Mouse (Mus musculus): ENCODE measurements around the gene Sdccag8. TPM values are rescaled to one million over a fixed set of nuclear protein-coding genes. Genes with fewer than 3 reads are reported as not detected.

The Sdccag8 gene
- polyA plus RNA-seq, 1 experiment from 2014 or later: 10.0 TPM

DNA sequence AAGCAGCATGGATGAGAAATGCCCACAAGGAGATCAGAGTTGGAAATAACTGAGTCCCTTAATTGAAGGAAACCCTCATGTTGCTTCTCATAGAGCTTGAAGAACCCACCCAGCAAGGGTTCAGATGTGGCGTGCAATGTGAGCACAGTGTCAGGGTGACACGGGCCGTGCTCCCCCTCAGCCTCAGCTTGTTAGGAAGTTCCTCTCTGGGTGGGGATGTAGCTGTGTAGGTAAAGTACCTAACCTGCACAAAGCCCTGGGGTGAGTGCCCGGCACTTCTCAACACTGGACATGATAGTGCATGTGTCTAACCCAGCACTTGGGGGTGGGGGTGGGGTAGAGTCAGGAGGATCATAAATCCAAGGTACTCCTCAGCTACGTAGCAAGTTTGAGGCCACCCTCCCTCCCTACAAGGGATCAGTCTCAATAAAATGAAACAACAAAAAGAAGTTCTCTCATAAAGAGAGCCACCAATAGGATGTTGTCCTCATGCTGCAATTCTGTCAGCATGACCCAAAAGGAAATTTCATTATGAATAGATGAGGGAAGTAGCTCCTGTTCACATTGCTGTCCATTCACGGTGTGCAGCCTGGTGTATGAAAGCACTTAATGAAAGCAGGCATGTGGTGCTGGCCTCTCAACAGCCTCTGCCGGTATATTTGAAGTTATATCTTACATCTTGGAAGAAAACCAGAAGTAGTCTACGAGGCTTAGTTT, 130.2 kb downstream of the Sdccag8 start:
- no peak overlapping the region for H3K4me2 ChIP-seq
- H3K4me3 ChIP-seq: no peak overlapping the region
- peaks cover 4% of the 10 kb centered on the region; the same call in 1 of the 2 replicates for H3K4me1 ChIP-seq (replicated peaks)
- 78% methylated on average over 8 of the region's 8 CpGs for WGBS
- H3K27me3 ChIP-seq (replicated peaks): no peaks in the 10 kb centered on the region
- H3K36me3 ChIP-seq: no peaks in the 10 kb centered on the region
- H3K27ac ChIP-seq (ENCODE audit: poor library complexity, severe bottlenecking): no peak overlapping the region
- no peak for ATAC-seq (ENCODE audit: insufficient number of reproducible peaks, low FRiP score)
- no peak overlapping the region for H3K9ac ChIP-seq
- H3K9me3 ChIP-seq (replicated peaks): no peaks in the 10 kb centered on the region

DNA sequence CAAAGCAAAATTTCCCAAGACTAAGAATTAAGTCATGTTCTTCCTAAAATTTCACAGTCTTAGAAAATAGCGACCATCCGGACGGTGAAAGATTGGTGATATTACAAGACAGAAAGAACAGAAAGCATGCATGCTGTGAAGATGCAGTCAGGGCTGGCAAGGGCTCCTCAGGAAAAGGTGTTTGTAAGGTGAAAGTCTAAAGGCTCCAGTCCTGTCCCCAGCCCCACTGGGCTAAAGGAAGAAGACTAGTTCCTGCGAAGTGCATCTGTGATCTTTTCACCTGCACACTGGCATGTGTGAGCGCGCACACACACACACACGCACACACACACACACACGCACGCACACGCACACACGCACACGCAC, 130.7 kb downstream of the Sdccag8 start:
- Histone ChIP-seq H3K9me3 (replicated peaks) (no peaks in the 10 kb centered on the region), H3K4me1 (replicated peaks) (peaks cover 4% of the 10 kb centered on the region; the same call in 1 of the 2 replicates), H3K27me3 (replicated peaks) (no peaks in the 10 kb centered on the region), H3K36me3 (no peaks in the 10 kb centered on the region), H3K9ac (no peak overlapping the region), H3K4me2 (no peak overlapping the region), H3K4me3 (no peak overlapping the region), H3K27ac (ENCODE audit: poor library complexity, severe bottlenecking) (no peak overlapping the region)
- WGBS: 77% methylated on average over 12 of the region's 12 CpGs
- no peak for ATAC-seq (ENCODE audit: insufficient number of reproducible peaks, low FRiP score)

DNA sequence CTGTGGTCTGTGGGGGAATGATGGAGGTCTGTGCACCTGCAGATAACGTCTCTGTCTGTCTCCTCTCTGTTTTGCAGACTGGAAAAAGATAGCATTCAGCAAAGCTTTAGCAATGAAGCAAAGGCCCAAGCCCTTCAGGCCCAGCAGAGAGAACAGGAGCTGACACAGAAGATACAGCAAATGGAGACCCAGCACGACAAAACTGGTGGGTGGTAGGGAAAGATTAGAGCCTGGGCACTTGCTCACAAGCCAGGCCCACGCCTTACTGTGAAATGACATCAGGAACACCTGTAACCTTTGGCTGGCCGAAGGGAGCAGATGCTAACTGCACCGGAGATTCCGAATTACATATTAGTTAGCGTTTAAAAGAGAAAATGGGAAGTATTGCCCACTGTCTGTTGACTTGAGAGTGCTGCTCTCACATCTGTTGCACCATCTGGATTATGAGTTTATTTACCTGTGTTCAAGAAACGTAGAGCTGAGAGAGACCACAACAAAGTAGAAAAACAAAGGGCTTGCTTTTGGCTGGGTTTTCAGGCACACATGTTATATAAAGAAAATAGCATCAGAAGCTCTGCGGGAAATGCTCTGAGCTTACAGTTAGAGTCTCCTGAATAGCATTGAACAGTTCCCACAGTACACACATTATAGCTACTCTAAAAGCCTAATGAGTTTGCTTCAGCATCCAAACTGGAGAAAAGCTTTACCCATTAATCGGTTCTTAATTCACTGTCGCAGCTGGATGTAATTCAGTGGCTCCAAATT, 131.8 kb downstream of the Sdccag8 start:
- H3K27ac ChIP-seq (ENCODE audit: poor library complexity, severe bottlenecking): no peak overlapping the region

DNA sequence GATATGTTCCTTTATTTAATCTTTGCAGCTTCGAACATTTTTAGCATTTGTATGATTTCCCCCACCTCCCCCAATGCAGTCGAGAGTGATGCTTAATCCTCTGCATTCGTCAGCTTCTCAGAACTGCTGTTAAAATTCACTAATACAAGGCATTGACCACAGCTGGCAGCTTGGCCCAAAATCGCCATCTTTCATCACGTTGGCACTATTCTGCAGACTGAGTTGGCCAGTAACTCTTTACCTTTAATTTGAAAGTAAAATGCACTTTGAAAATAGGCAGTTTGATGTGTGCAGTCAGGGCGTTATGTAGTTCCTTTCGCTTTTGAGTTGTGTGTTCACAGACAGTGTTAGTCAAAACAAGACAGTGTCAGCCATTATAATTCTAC, 132.3 kb downstream of the Sdccag8 start:
- Histone ChIP-seq H3K4me2 (no peak overlapping the region), H3K9me3 (replicated peaks) (no peaks in the 10 kb centered on the region), H3K4me3 (no peak overlapping the region), H3K36me3 (no peaks in the 10 kb centered on the region), H3K4me1 (replicated peaks) (peaks cover 4% of the 10 kb centered on the region; the same call in 1 of the 2 replicates), H3K27me3 (replicated peaks) (no peaks in the 10 kb centered on the region), H3K27ac (ENCODE audit: poor library complexity, severe bottlenecking) (no peak overlapping the region), H3K9ac (no peak overlapping the region)
- WGBS: 72% methylated on average over 7 of the region's 7 CpGs
- ATAC-seq (ENCODE audit: insufficient number of reproducible peaks, low FRiP score): no peak

More for the DNA sequence above, 131.8 kb downstream of the Sdccag8 start:
- peaks cover 4% of the 10 kb centered on the region; the same call in 1 of the 2 replicates for H3K4me1 ChIP-seq (replicated peaks)
- ATAC-seq (ENCODE audit: insufficient number of reproducible peaks, low FRiP score): no peak
- H3K9ac ChIP-seq: no peak overlapping the region
- WGBS: 77% methylated on average over 11 of the region's 11 CpGs
- no peak overlapping the region for H3K4me3 ChIP-seq
- H3K36me3 ChIP-seq: no peaks in the 10 kb centered on the region
- H3K27me3 ChIP-seq (replicated peaks): no peaks in the 10 kb centered on the region
- no peak overlapping the region for H3K4me2 ChIP-seq
- no peaks in the 10 kb centered on the region for H3K9me3 ChIP-seq (replicated peaks)

DNA sequence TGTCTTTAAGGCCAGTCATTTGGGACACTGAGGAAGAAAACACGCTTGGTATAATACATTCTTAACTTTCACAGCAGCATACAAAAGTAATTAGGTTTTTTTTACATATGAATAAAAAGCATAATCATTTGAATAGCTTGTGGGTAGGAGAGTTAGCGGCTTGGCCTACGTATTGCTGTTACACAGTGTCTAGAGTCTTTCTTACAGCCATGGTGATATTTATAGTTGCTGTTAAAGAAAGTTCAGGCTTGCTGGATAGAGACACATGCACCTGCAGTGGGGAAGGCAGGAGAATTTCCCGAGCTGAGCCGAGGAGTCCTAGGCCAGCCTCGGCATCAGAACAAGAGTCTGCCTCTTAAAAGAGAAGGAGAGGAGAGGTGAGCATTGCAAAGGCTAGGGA, 134.4 kb downstream of the Sdccag8 start:
- no peak overlapping the region for H3K27ac ChIP-seq (ENCODE audit: poor library complexity, severe bottlenecking)
- H3K9ac ChIP-seq: no peak overlapping the region
- H3K9me3 ChIP-seq (replicated peaks): no peaks in the 10 kb centered on the region
- WGBS: 56% methylated on average over 6 of the region's 6 CpGs
- H3K4me1 ChIP-seq (replicated peaks): no peaks in the 10 kb centered on the region
- no peak for ATAC-seq (ENCODE audit: insufficient number of reproducible peaks, low FRiP score)
- no peak overlapping the region for H3K4me3 ChIP-seq
- H3K36me3 ChIP-seq: no peaks in the 10 kb centered on the region
- no peak overlapping the region for H3K4me2 ChIP-seq
- H3K27me3 ChIP-seq (replicated peaks): no peaks in the 10 kb centered on the region

DNA sequence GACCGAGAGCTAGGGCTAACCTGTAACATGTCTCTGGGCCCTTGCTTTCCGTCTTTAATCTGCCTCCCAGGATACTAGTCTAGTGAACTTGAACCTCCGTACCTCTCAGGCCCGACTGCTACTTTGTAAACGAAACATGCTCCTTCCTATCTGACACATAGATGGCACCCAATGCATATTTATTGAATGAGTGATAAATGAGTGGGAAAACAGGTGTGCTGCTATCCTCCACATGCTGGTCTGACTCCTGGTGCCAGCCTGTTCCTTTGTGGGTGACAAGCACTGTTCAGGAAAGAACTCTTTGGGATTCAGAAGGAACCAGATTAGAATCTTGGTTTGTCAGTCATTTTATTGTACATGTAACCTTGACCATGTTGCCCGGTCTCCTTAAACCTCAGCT, 134.9 kb downstream of the Sdccag8 start:
- H3K27me3 ChIP-seq (replicated peaks): no peaks in the 10 kb centered on the region
- no peak overlapping the region for H3K27ac ChIP-seq (ENCODE audit: poor library complexity, severe bottlenecking)
- no peaks in the 10 kb centered on the region for H3K9me3 ChIP-seq (replicated peaks)
- H3K4me1 ChIP-seq (replicated peaks): no peaks in the 10 kb centered on the region
- no peak overlapping the region for H3K9ac ChIP-seq
- 82% methylated on average over 6 of the region's 6 CpGs for WGBS
- ATAC-seq (ENCODE audit: insufficient number of reproducible peaks, low FRiP score): no peak
- H3K4me3 ChIP-seq: no peak overlapping the region
- H3K4me2 ChIP-seq: no peak overlapping the region
- no peaks in the 10 kb centered on the region for H3K36me3 ChIP-seq

DNA sequence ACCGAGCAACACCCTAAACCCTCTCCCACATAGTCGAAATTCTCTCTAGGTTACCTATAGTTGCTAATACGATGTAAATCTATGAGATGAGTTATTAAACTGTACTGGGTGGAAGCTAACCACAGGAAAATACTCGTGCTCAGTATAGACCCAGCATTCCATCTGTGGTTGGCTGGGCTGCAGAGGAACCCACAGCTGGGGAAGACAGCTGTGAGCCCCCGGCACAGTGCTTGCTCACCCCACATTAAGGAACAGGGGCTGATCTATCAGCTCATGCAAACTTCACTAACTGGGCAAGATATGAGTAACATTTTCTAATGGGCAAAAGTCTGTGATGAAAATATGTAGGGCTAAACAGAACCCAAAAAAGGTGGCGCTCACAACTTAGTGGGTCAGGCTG, 135.6 kb downstream of the Sdccag8 start:
- Histone ChIP-seq H3K27me3 (replicated peaks) (no peaks in the 10 kb centered on the region), H3K4me2 (no peak overlapping the region), H3K27ac (ENCODE audit: poor library complexity, severe bottlenecking) (no peak overlapping the region), H3K4me3 (no peak overlapping the region), H3K9me3 (replicated peaks) (no peaks in the 10 kb centered on the region), H3K4me1 (replicated peaks) (no peaks in the 10 kb centered on the region), H3K9ac (no peak overlapping the region), H3K36me3 (no peaks in the 10 kb centered on the region)
- ATAC-seq (ENCODE audit: insufficient number of reproducible peaks, low FRiP score): no peak
- WGBS: 91% methylated on average over 6 of the region's 6 CpGs

DNA sequence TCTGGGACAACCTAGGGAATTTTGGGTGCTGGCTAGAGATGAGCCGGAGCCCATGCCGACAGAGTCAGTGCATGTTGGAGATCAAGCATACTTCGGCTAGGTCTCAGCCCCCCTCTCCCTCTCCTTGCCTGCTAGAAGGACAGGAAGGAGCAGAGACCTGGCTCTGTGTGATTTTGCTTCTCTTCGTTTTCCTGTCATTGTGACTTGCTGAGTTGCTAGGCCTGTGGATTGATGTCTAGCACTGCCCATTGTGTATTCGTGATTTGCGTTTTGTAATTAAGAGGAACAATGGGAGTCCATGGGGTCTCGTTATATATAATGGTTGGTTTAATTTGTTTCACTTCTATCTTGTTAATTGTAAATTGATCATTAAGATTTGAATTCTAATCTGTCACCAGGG, 137.4 kb downstream of the Sdccag8 start:
- H3K4me2 ChIP-seq: no peak overlapping the region
- no peaks in the 10 kb centered on the region for H3K27me3 ChIP-seq (replicated peaks)
- no peaks in the 10 kb centered on the region for H3K9me3 ChIP-seq (replicated peaks)
- no peak overlapping the region for H3K9ac ChIP-seq
- ATAC-seq (ENCODE audit: insufficient number of reproducible peaks, low FRiP score): no peak
- H3K36me3 ChIP-seq: peaks cover 4% of the 10 kb centered on the region; the same call in 1 of the 2 replicates
- WGBS: 54% methylated on average over 7 of the region's 7 CpGs
- H3K4me3 ChIP-seq: no peak overlapping the region
- H3K4me1 ChIP-seq (replicated peaks): no peaks in the 10 kb centered on the region
- H3K27ac ChIP-seq (ENCODE audit: poor library complexity, severe bottlenecking): no peak overlapping the region

DNA sequence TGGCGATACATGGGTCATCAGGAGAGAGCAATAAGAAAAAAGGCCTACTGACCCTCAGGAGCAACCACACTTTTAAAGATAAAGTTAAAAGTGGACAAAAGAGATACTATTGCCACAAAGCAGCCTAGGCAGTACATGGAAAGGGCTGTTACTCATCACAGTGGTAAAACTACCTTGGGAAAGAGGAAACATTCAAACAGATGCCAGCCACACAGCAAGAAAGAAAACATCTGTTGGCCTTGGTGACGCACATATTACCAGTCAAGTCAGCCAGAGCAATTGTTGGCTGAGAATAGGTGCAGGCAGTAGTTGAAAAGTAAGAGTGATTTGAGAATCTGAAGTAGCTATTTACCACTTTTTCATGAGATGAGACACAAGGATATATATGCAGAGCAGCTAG, 143.9 kb downstream of the Sdccag8 start:
- H3K4me1 ChIP-seq (replicated peaks): no peaks in the 10 kb centered on the region
- no peak overlapping the region for H3K9ac ChIP-seq
- peaks cover 4% of the 10 kb centered on the region; the same call in 1 of the 2 replicates for H3K36me3 ChIP-seq
- H3K4me3 ChIP-seq: no peak overlapping the region
- WGBS: 81% methylated on average over 2 of the region's 2 CpGs
- H3K9me3 ChIP-seq (replicated peaks): no peaks in the 10 kb centered on the region
- no peak overlapping the region for H3K4me2 ChIP-seq
- no peak overlapping the region for H3K27ac ChIP-seq (ENCODE audit: poor library complexity, severe bottlenecking)
- H3K27me3 ChIP-seq (replicated peaks): no peaks in the 10 kb centered on the region
- ATAC-seq (ENCODE audit: insufficient number of reproducible peaks, low FRiP score): no peak

DNA sequence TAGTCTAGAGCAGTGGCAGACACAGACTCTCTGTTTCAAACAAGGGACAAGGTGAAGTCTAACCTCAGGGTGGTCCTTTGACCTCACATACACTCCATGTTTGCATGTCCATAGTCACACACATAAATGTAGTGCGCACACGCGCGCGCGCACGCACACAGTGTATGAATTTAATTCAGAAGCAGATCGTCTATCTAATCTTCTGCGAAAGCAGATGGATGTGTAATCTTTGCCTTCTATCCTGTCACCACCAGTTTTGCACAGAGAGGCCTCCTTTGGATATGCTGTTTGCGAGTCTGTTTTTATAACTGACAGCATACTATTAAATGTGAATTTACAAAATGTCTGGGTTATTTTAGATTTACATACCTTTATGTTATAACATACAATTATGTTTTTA, 147.3 kb downstream of the Sdccag8 start:
- 90% methylated on average over 10 of the region's 10 CpGs for WGBS
- Histone ChIP-seq H3K9me3 (replicated peaks) (no peaks in the 10 kb centered on the region), H3K4me1 (replicated peaks) (0 out of 2 replicates have a peak, but pooled peaks cover under 1% of the 10 kb centered on the region), H3K4me3 (no peak overlapping the region), H3K4me2 (no peak overlapping the region), H3K36me3 (no peaks in the 10 kb centered on the region), H3K9ac (no peak overlapping the region), H3K27me3 (replicated peaks) (no peaks in the 10 kb centered on the region), H3K27ac (ENCODE audit: poor library complexity, severe bottlenecking) (no peak overlapping the region)
- ATAC-seq (ENCODE audit: insufficient number of reproducible peaks, low FRiP score): no peak

DNA sequence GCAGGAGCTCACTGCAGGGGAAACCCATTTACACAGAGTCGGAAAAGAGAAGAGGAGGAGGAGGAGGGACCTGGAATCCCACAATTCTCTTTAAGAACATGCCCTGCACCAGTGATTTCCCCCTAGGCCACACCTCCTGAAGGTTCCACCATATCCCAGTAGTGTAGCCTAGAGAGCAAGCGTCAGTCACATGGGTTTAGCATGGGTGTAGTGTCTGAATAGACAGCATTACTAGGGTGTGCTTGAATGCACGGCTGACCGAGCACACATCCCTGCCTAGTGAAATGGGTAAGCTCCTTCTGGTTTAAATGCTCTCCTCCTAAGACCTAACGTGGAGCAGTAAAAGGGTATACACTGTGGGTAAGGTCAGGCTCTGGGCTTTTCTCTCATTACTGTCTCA, 148.4 kb downstream of the Sdccag8 start:
- WGBS: 87% methylated on average over 5 of the region's 5 CpGs
- Histone ChIP-seq H3K9me3 (replicated peaks) (no peaks in the 10 kb centered on the region), H3K4me3 (no peak overlapping the region), H3K36me3 (no peaks in the 10 kb centered on the region), H3K4me2 (no peak overlapping the region), H3K9ac (no peak overlapping the region), H3K4me1 (replicated peaks) (0 out of 2 replicates have a peak, but pooled peaks cover 6% of the 10 kb centered on the region), H3K27me3 (replicated peaks) (no peaks in the 10 kb centered on the region), H3K27ac (ENCODE audit: poor library complexity, severe bottlenecking) (no peak overlapping the region)
- no peak for ATAC-seq (ENCODE audit: insufficient number of reproducible peaks, low FRiP score)

All from heart, embryonic 12.5 days (tissue).